Mouse (Mus musculus) liver, embryonic 11.5 days (tissue): Measurements from ENCODE around the gene Map3k20. TPM values are rescaled to one million over a fixed set of nuclear protein-coding genes. Genes with fewer than 3 reads are reported as not detected.

ENCODE experiments used
- ATAC-seq: fragments of 200-750 bp; cut with Nextera tagmentation; replicated peaks from 2 replicates; pipeline ENCODE4 v1.8.0; 2017; ENCODE audit warnings: moderate number of reproducible peaks, mild to moderate bottlenecking, moderate TSS enrichment, moderate library complexity; ENCODE audit not compliant: low FRiP score
- DNase-seq: peaks from one replicate; pipeline ENCODE4 v3.0.0-alpha.2; 2017; ENCODE audit warnings: low spot score
- H3K27ac ChIP-seq: fragments of 300-500 bp; sonication (generic); 2 replicates; pipeline ENCODE4 v1.5.1; 2014; ENCODE audit warnings: mild to moderate bottlenecking, low read depth, low read length, control low read depth
- H3K27me3 ChIP-seq: fragments of 300-500 bp; sonication (generic); replicated peaks from 2 replicates; pipeline ENCODE4 v1.6.1; 2014; ENCODE audit warnings: low read length, mixed read lengths; ENCODE audit not compliant: control insufficient read depth, insufficient read depth
- H3K36me3 ChIP-seq: fragments of 300-500 bp; sonication (generic); 2 replicates; pipeline ENCODE4 v1.6.1; 2014; ENCODE audit warnings: mild to moderate bottlenecking, low read length, moderate library complexity, mixed read lengths; ENCODE audit not compliant: control insufficient read depth, insufficient read depth
- H3K4me1 ChIP-seq: fragments of 300-500 bp; sonication (generic); replicated peaks from 2 replicates; pipeline ENCODE4 v1.6.1; 2014; ENCODE audit warnings: low read length, mixed read lengths; ENCODE audit not compliant: control insufficient read depth, insufficient read depth
- H3K4me2 ChIP-seq: fragments of 300-500 bp; sonication (generic); 2 replicates; pipeline ENCODE4 v1.6.1; 2014; ENCODE audit warnings: mild to moderate bottlenecking, control low read depth, moderate library complexity
- H3K4me3 ChIP-seq: fragments of 300-500 bp; sonication (generic); 2 replicates; pipeline ENCODE4 v1.5.1; 2014; ENCODE audit warnings: low read depth, low read length, control low read depth
- H3K9ac ChIP-seq: fragments of 300-500 bp; sonication (generic); 2 replicates; pipeline ENCODE4 v1.6.1; 2014; ENCODE audit warnings: low read depth, low read length, control low read depth
- H3K9me3 ChIP-seq: fragments of 300-500 bp; sonication (generic); 2 replicates; pipeline ENCODE4 v1.6.1; 2016; ENCODE audit warnings: low read length, inconsistent platforms, mixed read lengths; ENCODE audit not compliant: control insufficient read depth
- WGBS: fragments of 180-500 bp; shearing (Covaris S2); extraction: QIAGEN DNeasy Blood & Tissue Kit; methylation state at CpG from one replicate; pipeline ENCODE4 v1.1.7; 2014; 5-methylcytosine and 5-hydroxymethylcytosine counted together
- polyA plus RNA-seq: library from polyadenylated mRNA; unstranded; fragments of >200 nt; fragmentation: Nextera tagmentation; extraction: Ambion mirVana; gene quantifications from 2 replicates; pipeline ENCODE4 v1.2.1, GENCODE M21; 2014

Map3k20 gene
- polyA plus RNA-seq, 1 experiment from 2014 or later = 12.2 TPM

- Histone ChIP-seq H3K27me3 (no peaks in the 10 kb centered on the region), H3K9me3 (no peaks in the 10 kb centered on the region), H3K4me3 (peak overlapping the region; percentile 76; the same call in 1 of the 2 replicates), H3K36me3 (peaks cover 3% of the 10 kb centered on the region; the same call in 1 of the 2 replicates), H3K27ac (peak overlapping the region; percentile 98), H3K4me1 (peaks cover 14% of the 10 kb centered on the region), H3K4me2 (peak overlapping the region; percentile 87), H3K9ac (peak overlapping the region; percentile 81)
- ATAC-seq (no peak), DNase-seq (no peak)
- 47% methylated on average over 7 of the region's 7 CpGs for WGBS
Measured at GRCm38 (mm10) chr2:72474531-72475287, 189.3 kb downstream of the Map3k20 start.

DNA sequence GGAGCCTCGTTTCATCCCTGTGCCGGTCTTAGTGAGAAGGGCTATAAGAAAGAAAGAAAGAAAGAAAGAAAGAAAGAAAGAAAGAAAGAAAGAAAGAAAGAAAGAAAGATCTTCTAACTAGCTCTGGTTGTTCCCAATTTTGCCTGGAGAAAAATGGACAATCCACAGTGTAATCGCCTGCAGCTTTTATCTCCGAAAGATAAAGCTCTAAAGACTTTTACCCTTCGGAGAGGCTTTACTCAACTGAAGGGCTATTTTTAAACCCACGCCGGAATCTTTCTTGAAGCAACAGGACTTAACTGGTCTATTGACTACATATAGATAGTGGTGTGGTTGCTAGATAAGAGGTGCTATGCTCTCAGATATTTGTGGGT is 190.0 kb downstream of the Map3k20 start:
- H3K27me3 ChIP-seq = no peaks in the 10 kb centered on the region
- peak overlapping the region; percentile 98 for H3K27ac ChIP-seq
- peak overlapping the region; percentile 81 for H3K9ac ChIP-seq
- H3K9me3 ChIP-seq = no peaks in the 10 kb centered on the region
- H3K4me2 ChIP-seq = peak overlapping the region; percentile 87
- H3K4me3 ChIP-seq = peak overlapping the region; percentile 76
- peaks cover 19% of the 10 kb centered on the region for H3K4me1 ChIP-seq
- no peak for DNase-seq
- no peak for ATAC-seq
- WGBS = 2% methylated on average over 7 of the region's 7 CpGs
- peaks cover 10% of the 10 kb centered on the region; the same call in 1 of the 2 replicates for H3K36me3 ChIP-seq

DNA sequence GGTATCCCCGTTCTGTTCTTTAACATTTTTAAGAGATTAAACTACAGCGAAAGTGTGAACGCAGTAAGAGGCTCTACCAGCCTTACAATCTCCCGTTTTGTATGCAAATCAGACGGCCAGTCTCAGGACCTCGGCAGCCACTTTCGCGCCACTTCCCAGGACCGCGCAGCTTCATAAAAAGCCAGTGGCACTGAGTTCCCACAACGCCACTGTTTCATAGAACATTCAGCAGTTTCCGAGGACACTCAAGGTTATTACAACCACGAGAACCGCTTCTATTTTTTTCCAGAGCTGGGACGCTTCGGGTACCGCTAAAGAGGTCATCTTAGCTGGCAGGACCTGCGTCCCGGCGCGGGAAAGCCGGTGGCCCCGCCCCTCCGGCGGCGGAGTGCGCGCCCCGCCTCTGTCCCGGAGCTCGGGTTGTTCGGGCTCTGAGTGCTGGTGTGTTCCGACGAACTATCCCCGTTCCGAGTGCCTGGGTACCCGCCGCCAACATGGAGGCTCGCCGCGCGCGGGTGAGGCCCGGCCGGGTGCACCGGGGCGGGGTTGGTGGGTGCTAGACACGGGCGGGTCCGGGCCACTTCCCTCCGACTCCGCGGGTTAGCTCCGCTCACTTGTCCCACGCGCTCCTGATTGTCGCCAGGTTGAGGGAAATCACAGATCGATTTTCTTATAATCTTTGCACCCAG is 190.5 kb downstream of the Map3k20 start, which contains the start of gene Cdca7:
Gene Cdca7, plus strand, starts transcription at position 363 of the 689 bp plus-strand sequence.
- Histone ChIP-seq H3K27me3 (no peaks in the 10 kb centered on the region), H3K4me1 (peaks cover 19% of the 10 kb centered on the region), H3K4me3 (peak within 1 kb of the TSS; percentile 76), H3K27ac (peak within 1 kb of the TSS; percentile 98), H3K36me3 (peaks cover 14% of the 10 kb centered on the region; the same call in 1 of the 2 replicates), H3K4me2 (peak within 1 kb of the TSS; percentile 87), H3K9me3 (no peaks in the 10 kb centered on the region), H3K9ac (peak within 1 kb of the TSS; percentile 81)
- DNase-seq = peak; percentile 90
- ATAC-seq = peak; percentile 88
- WGBS = under 1% methylated on average over 58 of the region's 58 CpGs

DNA sequence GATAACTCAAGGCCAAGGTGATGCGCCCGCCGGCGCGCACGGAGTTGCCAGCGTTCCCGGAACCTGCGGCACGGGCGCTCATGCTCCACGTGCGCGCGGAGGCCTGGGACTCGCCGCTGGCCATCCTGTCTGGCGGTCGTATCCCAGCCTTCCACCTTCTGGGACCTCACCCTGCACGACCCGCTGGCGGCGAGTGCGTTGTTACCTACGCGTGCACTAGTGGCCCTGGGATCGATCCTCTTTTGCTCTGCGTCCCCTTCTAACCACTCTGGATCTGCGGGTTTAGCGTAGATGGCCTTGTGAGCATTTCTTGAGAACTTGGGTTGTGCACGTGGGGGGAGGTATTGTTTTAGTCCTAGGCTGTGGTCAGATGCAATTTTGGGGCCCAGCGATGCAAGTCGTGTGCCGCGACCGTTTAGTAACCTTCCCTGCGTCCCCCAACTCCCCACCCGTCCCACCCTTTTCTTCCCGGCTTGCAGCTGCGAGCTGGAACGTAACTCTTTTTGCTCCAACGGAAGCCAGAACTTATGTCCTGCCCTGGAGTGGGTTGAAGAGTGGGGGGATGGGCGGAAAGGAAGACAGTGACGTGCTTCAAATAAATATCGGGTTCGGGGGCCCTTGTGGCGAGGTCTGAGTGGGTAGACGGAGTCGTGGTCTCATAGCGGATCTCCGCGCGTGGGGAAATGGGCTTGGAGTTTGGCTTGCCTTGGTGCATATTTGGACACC is 191.2 kb downstream of the Map3k20 start:
- ATAC-seq (peak; percentile 52), DNase-seq (peak; percentile 76)
- H3K9me3 ChIP-seq = no peaks in the 10 kb centered on the region
- H3K27ac ChIP-seq = peak overlapping the region; percentile 98
- H3K27me3 ChIP-seq = no peaks in the 10 kb centered on the region
- H3K4me3 ChIP-seq = peak overlapping the region; percentile 76
- peak overlapping the region; percentile 81 for H3K9ac ChIP-seq
- WGBS = under 1% methylated on average over 53 of the region's 53 CpGs
- H3K36me3 ChIP-seq = peaks cover 18% of the 10 kb centered on the region
- peaks cover 17% of the 10 kb centered on the region for H3K4me1 ChIP-seq
- peak overlapping the region; percentile 87 for H3K4me2 ChIP-seq

- 2% methylated on average over 11 of the region's 11 CpGs for WGBS
- Histone ChIP-seq H3K9ac (peak overlapping the region; percentile 81), H3K36me3 (peaks cover 24% of the 10 kb centered on the region), H3K4me1 (peaks cover 17% of the 10 kb centered on the region), H3K4me2 (peak overlapping the region; percentile 87), H3K27me3 (no peaks in the 10 kb centered on the region), H3K9me3 (no peaks in the 10 kb centered on the region), H3K27ac (peak overlapping the region; percentile 98), H3K4me3 (peak overlapping the region; percentile 76)
- DNase-seq = no peak
- ATAC-seq = no peak
Measured at GRCm38 (mm10) chr2:72477221-72477620, 191.8 kb downstream of the Map3k20 start.

DNA sequence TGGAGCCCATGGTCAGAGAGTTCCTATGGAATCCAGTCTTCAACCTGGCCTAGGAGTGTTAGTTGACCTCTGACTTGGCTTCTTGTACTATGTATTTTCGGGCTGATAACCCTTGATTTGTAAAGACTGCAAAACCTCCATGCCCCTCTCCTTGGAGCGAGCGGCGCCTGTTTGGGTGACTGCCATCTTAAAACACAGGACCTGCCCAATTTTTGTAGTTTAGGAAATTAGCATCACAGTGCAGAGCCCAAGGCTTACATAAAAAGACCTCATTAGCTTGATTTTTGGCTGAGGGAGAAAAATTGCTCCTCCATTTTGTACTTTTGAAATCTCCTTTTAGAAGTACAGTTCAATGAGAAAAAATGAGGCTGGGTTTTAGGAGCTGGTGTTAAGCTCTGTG is 192.7 kb downstream of the Map3k20 start:
- no peaks in the 10 kb centered on the region for H3K9me3 ChIP-seq
- peak overlapping the region; percentile 87 for H3K4me2 ChIP-seq
- peak overlapping the region; percentile 81 for H3K9ac ChIP-seq
- H3K4me1 ChIP-seq = peaks cover 17% of the 10 kb centered on the region
- H3K4me3 ChIP-seq = peak overlapping the region; percentile 76
- H3K27me3 ChIP-seq = no peaks in the 10 kb centered on the region
- H3K36me3 ChIP-seq = peaks cover 31% of the 10 kb centered on the region
- 78% methylated on average over 4 of the region's 4 CpGs for WGBS
- ATAC-seq (no peak), DNase-seq (no peak)
- H3K27ac ChIP-seq = no peak overlapping the region

DNA sequence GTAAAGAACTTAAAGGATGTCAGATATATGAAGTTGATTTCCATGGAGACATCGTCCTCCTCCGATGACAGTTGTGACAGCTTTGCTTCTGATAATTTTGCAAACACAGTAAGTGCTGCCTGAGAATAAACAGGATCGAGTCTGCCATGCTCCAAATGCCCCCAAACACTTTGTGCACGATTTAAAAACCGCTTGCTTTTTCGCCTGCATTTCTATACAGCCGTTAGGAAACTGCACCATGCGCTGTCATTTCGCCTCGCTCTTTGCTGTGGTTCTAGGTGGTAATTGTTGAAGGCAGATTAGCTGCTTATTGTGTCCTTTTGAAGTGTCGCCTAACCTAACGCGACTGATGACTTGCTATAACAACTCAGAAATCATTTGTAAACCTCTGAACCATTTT is 193.5 kb downstream of the Map3k20 start:
- no peaks in the 10 kb centered on the region for H3K9me3 ChIP-seq
- WGBS = 81% methylated on average over 13 of the region's 13 CpGs
- H3K36me3 ChIP-seq = peaks cover 38% of the 10 kb centered on the region
- peak overlapping the region; percentile 87; the same call in 1 of the 2 replicates for H3K4me2 ChIP-seq
- H3K9ac ChIP-seq = no peak overlapping the region
- peaks cover 17% of the 10 kb centered on the region for H3K4me1 ChIP-seq
- no peak for ATAC-seq
- H3K4me3 ChIP-seq = no peak overlapping the region
- no peak overlapping the region for H3K27ac ChIP-seq
- DNase-seq = no peak
- H3K27me3 ChIP-seq = no peaks in the 10 kb centered on the region

GRCm38 (mm10) chr2:72479818-72480217 is 194.4 kb downstream of the Map3k20 start:
- H3K27me3 ChIP-seq = no peaks in the 10 kb centered on the region
- peaks cover 13% of the 10 kb centered on the region for H3K4me1 ChIP-seq
- H3K4me3 ChIP-seq = no peak overlapping the region
- H3K4me2 ChIP-seq = no peak overlapping the region
- no peaks in the 10 kb centered on the region for H3K9me3 ChIP-seq
- 85% methylated on average over 9 of the region's 9 CpGs for WGBS
- no peak for ATAC-seq
- H3K27ac ChIP-seq = no peak overlapping the region
- H3K36me3 ChIP-seq = peaks cover 47% of the 10 kb centered on the region
- no peak for DNase-seq
- H3K9ac ChIP-seq = no peak overlapping the region
